10 mouse cellular contexts compared by ENCODE assay signal in genomic region chr1:38720287-38720686, GRCm38 (mm10). TPM values are rescaled to one million over a fixed set of nuclear protein-coding genes. Genes with fewer than 3 reads are reported as not detected.
DNase-seq lines count a peak whose midpoint lies in the region; ATAC-seq lines count a peak whose summit lies in the region.
"Had no signal": no experiment of that assay in that cellular context is flagged by ENCODE, and none has a peak within 500 bp of the region (broad histone marks: within the 10 kb centered on the region; RNA-seq: fewer than 3 reads in every experiment).

No protein-coding gene starts in this region.

- WGBS in limb, embryonic 11.5 days = 58% methylated on average over 9 of the region's 9 CpGs
- WGBS in limb, embryonic 10.5 days = 51% methylated on average over 9 of the region's 9 CpGs

- no peak overlapping the region for H3K4me3 ChIP-seq in limb, embryonic 11.5 days (ENCODE audit: low read depth, low read length)
- no peak overlapping the region for H3K4me3 ChIP-seq in limb, embryonic 10.5 days

- no peaks in the 10 kb centered on the region for H3K36me3 ChIP-seq in limb, embryonic 11.5 days (ENCODE audit: control insufficient read depth, insufficient read depth, low read length)
- no peaks in the 10 kb centered on the region for H3K36me3 ChIP-seq in limb, embryonic 10.5 days

- H3K9ac ChIP-seq in limb, embryonic 11.5 days (ENCODE audit: low read length) = no peak overlapping the region

- no peaks in the 10 kb centered on the region for H3K9me3 ChIP-seq in limb, embryonic 11.5 days (ENCODE audit: control insufficient read depth, low read length)
- no peaks in the 10 kb centered on the region for H3K9me3 ChIP-seq in limb, embryonic 10.5 days (replicated peaks)

- no peak overlapping the region for H3K27ac ChIP-seq in limb, embryonic 11.5 days (replicated peaks; ENCODE audit: low read depth, low read length)
- no peak overlapping the region for H3K27ac ChIP-seq in limb, embryonic 10.5 days

- H3K4me1 ChIP-seq in limb, embryonic 11.5 days (ENCODE audit: control insufficient read depth, insufficient read depth, low read length) = no peaks in the 10 kb centered on the region
- no peaks in the 10 kb centered on the region for H3K4me1 ChIP-seq in limb, embryonic 10.5 days

- no peak for ATAC-seq in limb, embryonic 11.5 days (ENCODE audit: insufficient number of reproducible peaks, low FRiP score, low TSS enrichment, low read depth)
- no peak for ATAC-seq in monocyte, adult 5-6 weeks (replicated peaks; ENCODE audit: insufficient number of reproducible peaks, low FRiP score, low TSS enrichment, poor library complexity, severe bottlenecking)
- ATAC-seq: hindbrain, embryonic 16.5 days had no signal

- H3K27me3 ChIP-seq in limb, embryonic 11.5 days (ENCODE audit: control insufficient read depth, insufficient read depth, low read length) = no peaks in the 10 kb centered on the region
- H3K27me3 ChIP-seq in limb, embryonic 10.5 days (ENCODE audit: low read depth, poor library complexity, severe bottlenecking) = no peaks in the 10 kb centered on the region

- DNase-seq in adrenal gland, postnatal 25 days = peak; percentile 7
- no peak for DNase-seq in adrenal gland, adult 8-10 months
- DNase-seq in limb, embryonic 11.5 days (ENCODE audit: low spot score) = peak; percentile 30
- no peak for DNase-seq in limb, embryonic 10.5 days (ENCODE audit: low spot score)
- DNase-seq in adipocyte (ENCODE audit: low spot score) = peak; percentile 36
- DNase-seq in naive thymus-derived CD4-positive, alpha-beta T cell, adult 2 months (ENCODE audit: low read depth) = peak; percentile 42
- DNase-seq in kidney, postnatal 14 days = no peak

- no peak overlapping the region for H3K4me2 ChIP-seq in limb, embryonic 11.5 days (ENCODE audit: low read depth, severe bottlenecking)
- H3K4me2 ChIP-seq: midbrain, embryonic 11.5 days had no signal

RNA-seq across cellular contexts. Expression of gene Aff3, which starts 55.5 kb away (rescaled TPM):
- 2.8 and 3.4 TPM in 2 replicates for total RNA-seq in adrenal gland, postnatal 25 days (2021)
- 1 to 10 TPM; 3.0 to 5.3 (median 4.0) TPM for total RNA-seq in adrenal gland, adult 8-10 months (2022)
- 43.9 and 46.8 TPM in 2 replicates for polyA plus RNA-seq in limb, embryonic 11.5 days (2014; fragmentation: Nextera tagmentation; extraction: Ambion mirVana)
- 33.9 and 38.8 TPM in 2 replicates for polyA plus RNA-seq in limb, embryonic 10.5 days (2016; fragmentation: Nextera tagmentation; extraction: Ambion mirVana)
- 14.5 to 27.7 TPM (median 22.8 TPM) in 3 replicates for total RNA-seq in monocyte, adult 5-6 weeks (2017)

Comparison
In these comparisons a context has a peak if more than half of its experiments do, and no peak if none do; other contexts are left out.
1. DNase-seq: peak in adrenal gland, postnatal 25 days (single experiment), limb, embryonic 11.5 days (single experiment), adipocyte (single experiment) and naive thymus-derived CD4-positive, alpha-beta T cell, adult 2 months (single experiment); none in adrenal gland, adult 8-10 months (single experiment), limb, embryonic 10.5 days (single experiment) and kidney, postnatal 14 days (single experiment).